Comparison of ENCODE assay signal across 22 mouse cellular contexts in genomic region chr5:19178594-19178993, GRCm38 (mm10).
"Had no signal": no experiment of that assay in that cellular context is flagged by ENCODE, and none has a peak within 500 bp of the region (broad histone marks: within the 10 kb centered on the region; RNA-seq: fewer than 3 reads in every experiment).

No protein-coding gene starts in this region.

- H3K4me3 ChIP-seq: limb, embryonic 10.5 days; limb, embryonic 13.5 days; liver, embryonic 12.5 days; liver, embryonic 15.5 days; lung, embryonic 15.5 days; megakaryocyte, embryonic 14.5 days; midbrain, embryonic 10.5 days; myocyte; neural tube, embryonic 13.5 days; stomach, embryonic 15.5 days had no signal

- H3K9me3 ChIP-seq: limb, embryonic 10.5 days; limb, embryonic 13.5 days; liver, embryonic 12.5 days; liver, embryonic 15.5 days; lung, embryonic 15.5 days; megakaryocyte, embryonic 14.5 days; midbrain, embryonic 10.5 days; neural tube, embryonic 13.5 days; stomach, embryonic 15.5 days had no signal

- H3K27me3 ChIP-seq: limb, embryonic 13.5 days; liver, embryonic 12.5 days; liver, embryonic 15.5 days; lung, embryonic 15.5 days; megakaryocyte, embryonic 14.5 days; neural tube, embryonic 13.5 days; stomach, embryonic 15.5 days had no signal

- H3K27ac ChIP-seq: limb, embryonic 10.5 days; limb, embryonic 13.5 days; liver, embryonic 12.5 days; liver, embryonic 15.5 days; lung, embryonic 15.5 days; midbrain, embryonic 10.5 days; neural tube, embryonic 13.5 days; stomach, embryonic 15.5 days had no signal

- H3K36me3 ChIP-seq: limb, embryonic 10.5 days; limb, embryonic 13.5 days; liver, embryonic 12.5 days; liver, embryonic 15.5 days; lung, embryonic 15.5 days; midbrain, embryonic 10.5 days; neural tube, embryonic 13.5 days; stomach, embryonic 15.5 days had no signal

- ATAC-seq: liver, embryonic 12.5 days had no signal

- DNase-seq: kidney, adult 18-20 months; kidney, adult 9 months; kidney, postnatal 14 days; kidney, postnatal 4 days; liver; lung, adult 18-20 months; lung, postnatal 10 days; lung, postnatal 36 days; retina, postnatal 1 day; right cerebral cortex, postnatal 25 days; spleen, adult 18-20 months; thymus, postnatal 25 days had no signal

- H3K4me1 ChIP-seq: limb, embryonic 10.5 days; limb, embryonic 13.5 days; liver, embryonic 12.5 days; liver, embryonic 15.5 days; lung, embryonic 15.5 days; megakaryocyte, embryonic 14.5 days; midbrain, embryonic 10.5 days; neural tube, embryonic 13.5 days; stomach, embryonic 15.5 days had no signal

- H3K4me2 ChIP-seq: limb, embryonic 13.5 days; liver, embryonic 12.5 days; liver, embryonic 15.5 days; lung, embryonic 15.5 days; neural tube, embryonic 13.5 days; stomach, embryonic 15.5 days had no signal

- H3K9ac ChIP-seq: limb, embryonic 13.5 days; liver, embryonic 12.5 days; liver, embryonic 15.5 days; lung, embryonic 15.5 days; neural tube, embryonic 13.5 days; stomach, embryonic 15.5 days had no signal
